Mouse (Mus musculus) liver, embryonic 14.5 days (tissue): ENCODE data around the gene Cbr3. TPM values are rescaled to one million over a fixed set of nuclear protein-coding genes. Genes with fewer than 3 reads are reported as not detected.

Experiments
- ATAC-seq: fragments of 200-750 bp; cut with Nextera tagmentation; 2 replicates; pipeline ENCODE4 v1.8.0; 2017; ENCODE audit warnings: moderate number of reproducible peaks, mild to moderate bottlenecking, moderate library complexity; ENCODE audit not compliant: insufficient read depth
- DNase-seq, 3 experiments: peaks; one replicate each; pipeline ENCODE4 v3.0.0-alpha.2; 2012 to 2013; ENCODE audit warnings: low read depth in 3 of 3, low spot score in 3 of 3
- H3K27ac ChIP-seq: fragments of 300-500 bp; sonication (generic); 2 replicates; pipeline ENCODE4 v1.5.1; 2014; ENCODE audit warnings: moderate library complexity, mild to moderate bottlenecking, control low read depth, inconsistent platforms
- H3K27me3 ChIP-seq: fragments of 300-500 bp; sonication (generic); 2 replicates; pipeline ENCODE4 v1.6.1; 2014; ENCODE audit warnings: mild to moderate bottlenecking, low read length, moderate library complexity; ENCODE audit not compliant: control insufficient read depth, insufficient read depth
- H3K36me3 ChIP-seq: fragments of 300-500 bp; sonication (generic); replicated peaks from 2 replicates; pipeline ENCODE4 v1.6.1; 2014; ENCODE audit warnings: low read depth; ENCODE audit not compliant: control insufficient read depth, insufficient read depth
- H3K4me1 ChIP-seq, 2 experiments: fragments of 200-500 bp in 1 of 2; fragments of 300-500 bp in 1 of 2; sonication (generic) in 1 of 2; replicated peaks; 2 replicates each; pipeline ENCODE4 v1.6.1; 2012 to 2014; ENCODE audit warnings: antibody characterized with exemption in 1 of 2, inconsistent platforms in 1 of 2, low read length in 1 of 2; ENCODE audit not compliant: control insufficient read depth in 2 of 2, insufficient read depth in 2 of 2
- H3K4me2 ChIP-seq: fragments of 300-500 bp; sonication (generic); 2 replicates; pipeline ENCODE4 v1.6.1; 2014; ENCODE audit warnings: low read depth, mild to moderate bottlenecking, control low read depth, moderate library complexity
- H3K4me3 ChIP-seq, 2 experiments: fragments of 200-500 bp in 1 of 2; fragments of 300-500 bp in 1 of 2; sonication (generic) in 1 of 2; 2 replicates each; pipeline ENCODE4 v1.5.1; 2012 to 2014; ENCODE audit warnings: low read depth in 2 of 2, low read length in 2 of 2, mild to moderate bottlenecking in 2 of 2, control low read depth in 1 of 2, inconsistent platforms in 1 of 2, moderate library complexity in 1 of 2; ENCODE audit not compliant: insufficient read depth in 1 of 2
- H3K9ac ChIP-seq: fragments of 300-500 bp; sonication (generic); replicated peaks from 2 replicates; pipeline ENCODE4 v1.6.1; 2014; ENCODE audit warnings: mild to moderate bottlenecking, control low read depth, moderate library complexity
- H3K9me3 ChIP-seq: fragments of 300-500 bp; sonication (generic); 2 replicates; pipeline ENCODE4 v1.6.1; 2016; ENCODE audit warnings: low read length, mixed read lengths; ENCODE audit not compliant: control insufficient read depth
- CTCF ChIP-seq: IDR thresholded peaks from 2 replicates; pipeline ENCODE4 v1.5.1; 2016; ENCODE audit warnings: antibody characterized with exemption, low read depth, control low read depth
- EP300 ChIP-seq: IDR thresholded peaks from 2 replicates; pipeline ENCODE4 v1.6.1; 2016; ENCODE audit warnings: antibody characterized with exemption, low read depth
- WGBS: fragments of 180-500 bp; shearing (Covaris S2); extraction: QIAGEN DNeasy Blood & Tissue Kit; methylation state at CpG from one replicate; pipeline ENCODE4 v1.1.7; 2014; ENCODE audit not compliant: insufficient replicate concordance; 5-methylcytosine and 5-hydroxymethylcytosine counted together
- polyA plus RNA-seq, 2 experiments: library from polyadenylated mRNA; depleted of rRNA in 1 of 2; stranded (reverse) in 1 of 2; unstranded in 1 of 2; fragments of >200 nt; fragmentation: Nextera tagmentation in 1 of 2; extraction: Ambion mirVana in 1 of 2; gene quantifications; 2 replicates each; pipeline versions ENCODE4 v1.2.1 to v1.2.3; 2012 to 2014

Cbr3 gene
- polyA plus RNA-seq, 2 experiments: 0.28 to 0.32 TPM

GRCm38 (mm10) chr16:93691206-93691841 is 8.3 kb downstream of the Cbr3 start:
- TF ChIP-seq EP300: no peak
- no peak for TF ChIP-seq CTCF

GRCm38 (mm10) chr16:93692744-93693143 is 9.7 kb downstream of the Cbr3 start:
- ATAC-seq (no peak), DNase-seq (no peak)
- no peaks in the 10 kb centered on the region for H3K36me3 ChIP-seq
- H3K9me3 ChIP-seq: no peaks in the 10 kb centered on the region
- H3K4me3 ChIP-seq: no peak overlapping the region
- H3K4me1 ChIP-seq: no peaks in the 10 kb centered on the region
- no peak overlapping the region for H3K27ac ChIP-seq
- H3K9ac ChIP-seq: no peak overlapping the region
- no peaks in the 10 kb centered on the region for H3K27me3 ChIP-seq
- no peak for TF ChIP-seq CTCF
- TF ChIP-seq EP300: no peak
- WGBS: 67% methylated on average over 2 of the region's 2 CpGs
- H3K4me2 ChIP-seq: no peak overlapping the region

More at GRCm38 (mm10) chr16:93691206-93691841, 8.3 kb downstream of the Cbr3 start:
- 31% methylated on average over 6 of the region's 6 CpGs for WGBS
- H3K36me3 ChIP-seq: no peaks in the 10 kb centered on the region
- DNase-seq: no peak
- H3K9me3 ChIP-seq: no peaks in the 10 kb centered on the region
- no peak overlapping the region for H3K4me2 ChIP-seq
- H3K27me3 ChIP-seq: no peaks in the 10 kb centered on the region
- ATAC-seq: no peak
- H3K27ac ChIP-seq: no peak overlapping the region
- no peak overlapping the region for H3K4me3 ChIP-seq
- no peak overlapping the region for H3K9ac ChIP-seq
- no peaks in the 10 kb centered on the region for H3K4me1 ChIP-seq

- H3K36me3 ChIP-seq: no peaks in the 10 kb centered on the region
- TF ChIP-seq EP300: no peak
- TF ChIP-seq CTCF: no peak
- H3K27ac ChIP-seq: no peak overlapping the region
- no peaks in the 10 kb centered on the region for H3K9me3 ChIP-seq
- no peak overlapping the region for H3K4me2 ChIP-seq
- H3K4me1 ChIP-seq: peaks cover 0 to 3% of the 10 kb centered on the region in 2 experiments; a peak in 1 of 4 replicates
- H3K27me3 ChIP-seq: no peaks in the 10 kb centered on the region
- WGBS: 76% methylated on average over 7 of the region's 7 CpGs
- no peak for DNase-seq
- no peak for ATAC-seq
- no peak overlapping the region for H3K9ac ChIP-seq
- no peak overlapping the region for H3K4me3 ChIP-seq
These were observed 24.1 kb downstream of the Cbr3 start for GRCm38 (mm10) chr16:93707116-93707515.

GRCm38 (mm10) chr16:93709217-93709616 is 26.2 kb downstream of the Cbr3 start:
- H3K9ac ChIP-seq: no peak overlapping the region
- TF ChIP-seq EP300 (no peak), CTCF (no peak)
- no peak for ATAC-seq
- H3K36me3 ChIP-seq: no peaks in the 10 kb centered on the region
- no peaks in the 10 kb centered on the region for H3K9me3 ChIP-seq
- no peak overlapping the region for H3K4me3 ChIP-seq
- no peak overlapping the region for H3K27ac ChIP-seq
- 82% methylated on average over 1 of the region's 1 CpGs for WGBS
- DNase-seq: no peak
- H3K4me2 ChIP-seq: no peak overlapping the region
- peaks cover 9 to 18% of the 10 kb centered on the region in 2 experiments for H3K4me1 ChIP-seq
- no peaks in the 10 kb centered on the region for H3K27me3 ChIP-seq

GRCm38 (mm10) chr16:93710924-93711323 is 27.9 kb downstream of the Cbr3 start:
- Histone ChIP-seq H3K27ac (peak overlapping the region; percentile 84), H3K4me2 (peak overlapping the region; percentile 71), H3K4me3 (peak overlapping the region; percentile 60 to 86), H3K4me1 (peaks cover 14 to 27% of the 10 kb centered on the region in 2 experiments), H3K27me3 (no peaks in the 10 kb centered on the region), H3K36me3 (no peaks in the 10 kb centered on the region), H3K9me3 (no peaks in the 10 kb centered on the region), H3K9ac (peak overlapping the region; percentile 48; the same call in 1 of the 2 replicates)
- TF ChIP-seq CTCF: peak; percentile 91
- no peak; the same call in 1 of the 2 replicates for TF ChIP-seq EP300
- ATAC-seq: peak; percentile 22
- under 1% methylated on average over 11 of the region's 11 CpGs for WGBS
- DNase-seq: peak; percentile 65 to 80 (median 72)
